Mouse (Mus musculus): ENCODE results near the gene Bach2.

- TF ChIP-seq CTCF (conservative IDR thresholded peaks at IDR 0.05; ENCODE audit: low read length) (no peak), POU5F1 (IDR thresholded peaks at IDR 0.05; ENCODE audit: borderline replicate concordance, low read length) (no peak), NANOG (IDR thresholded peaks at IDR 0.05; ENCODE audit: borderline replicate concordance, low read length) (no peak)
Measured at GRCm38 (mm10) chr4:32190506-32190905, 48.1 kb upstream of the Bach2 start.

Data from E14TG2a.4 (cell line).